Mouse (Mus musculus) thymus, postnatal 36 days (tissue): ENCODE results near the gene Eif3f.

ENCODE experiments used
- DNase-seq, 2 experiments: peaks; one replicate each; pipeline ENCODE4 v3.0.0; 2022; ENCODE audit warnings: mixed read lengths in 2 of 2

Eif3f gene

DNA sequence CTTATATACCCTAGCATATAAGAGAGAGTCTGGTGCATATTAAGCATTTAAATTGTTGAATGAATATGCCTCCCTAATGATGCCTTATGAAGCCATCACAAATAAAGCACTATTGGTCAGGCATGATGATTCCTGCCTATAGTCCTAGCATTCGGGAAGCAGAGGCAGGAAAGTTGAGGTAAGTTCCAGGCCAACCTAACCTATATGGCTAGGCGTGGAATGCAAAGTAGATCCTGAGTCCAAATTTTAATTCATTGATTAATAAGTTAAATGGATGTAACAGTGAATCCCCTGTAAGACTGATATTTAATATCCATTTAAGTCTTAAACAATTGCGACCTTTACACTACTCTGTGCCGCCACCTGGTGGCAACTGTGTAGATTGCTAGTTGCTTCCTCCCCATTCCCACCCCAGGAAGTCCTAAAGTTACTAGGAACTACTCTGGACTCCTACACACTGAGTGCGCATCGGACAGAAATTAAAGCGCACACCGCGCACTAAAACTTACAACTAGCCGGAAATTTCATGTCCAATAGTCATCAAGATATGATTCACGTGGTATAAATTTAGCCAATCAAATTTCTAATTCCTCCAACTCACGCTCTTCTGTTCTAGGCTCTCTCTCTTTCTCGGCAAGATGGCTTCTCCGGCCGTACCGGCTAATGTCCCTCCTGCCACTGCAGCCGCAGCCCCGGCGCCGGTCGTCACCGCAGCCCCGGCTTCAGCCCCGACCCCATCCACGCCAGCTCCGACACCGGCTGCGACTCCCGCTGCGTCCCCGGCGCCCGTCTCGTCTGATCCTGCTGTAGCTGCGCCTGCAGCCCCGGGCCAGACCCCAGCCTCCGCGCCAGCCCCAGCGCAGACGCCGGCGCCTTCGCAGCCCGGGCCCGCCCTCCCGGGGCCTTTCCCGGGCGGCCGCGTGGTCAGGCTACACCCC, at the start of gene Eif3f:
TSS of gene Eif3f (plus strand) at position 624 of the 938 bp plus-strand sequence.
- peak; percentile 91 for DNase-seq

GRCm38 (mm10) chr7:108884906-108885305, 49.3 kb upstream of the Eif3f start, which contains the start of gene Olfr518:
Gene Olfr518 (minus strand): TSS chr7:108885006.
- no peak for DNase-seq

GRCm38 (mm10) chr7:108894320-108894719, 39.9 kb upstream of the Eif3f start, which contains the start of gene Olfr519:
Gene Olfr519 (minus strand): TSS chr7:108894420.
- DNase-seq: no peak

GRCm38 (mm10) chr7:108903969-108904368, 30.2 kb upstream of the Eif3f start:
- no peak for DNase-seq

DNA sequence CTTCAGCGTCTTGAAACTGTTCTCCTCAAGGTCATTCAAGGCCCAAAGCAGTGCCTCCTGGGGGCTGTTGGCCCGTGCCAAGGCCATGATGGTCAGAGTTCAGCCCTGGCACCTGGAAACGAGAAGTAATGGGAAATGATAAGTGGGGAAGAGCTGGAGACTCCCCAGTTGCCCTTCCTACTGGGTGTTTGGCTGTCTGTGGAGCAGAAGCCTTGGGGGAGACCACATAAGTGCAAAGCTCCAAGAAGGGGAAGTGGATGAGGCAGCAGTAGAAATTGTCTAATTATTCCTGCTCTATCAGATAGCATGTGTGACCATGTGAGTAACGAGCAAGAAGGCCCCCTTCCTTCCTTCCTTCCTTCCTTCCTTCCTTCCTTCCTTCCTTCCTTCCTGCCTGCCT, 7.2 kb upstream of the Eif3f start:
- DNase-seq: no peak

DNA sequence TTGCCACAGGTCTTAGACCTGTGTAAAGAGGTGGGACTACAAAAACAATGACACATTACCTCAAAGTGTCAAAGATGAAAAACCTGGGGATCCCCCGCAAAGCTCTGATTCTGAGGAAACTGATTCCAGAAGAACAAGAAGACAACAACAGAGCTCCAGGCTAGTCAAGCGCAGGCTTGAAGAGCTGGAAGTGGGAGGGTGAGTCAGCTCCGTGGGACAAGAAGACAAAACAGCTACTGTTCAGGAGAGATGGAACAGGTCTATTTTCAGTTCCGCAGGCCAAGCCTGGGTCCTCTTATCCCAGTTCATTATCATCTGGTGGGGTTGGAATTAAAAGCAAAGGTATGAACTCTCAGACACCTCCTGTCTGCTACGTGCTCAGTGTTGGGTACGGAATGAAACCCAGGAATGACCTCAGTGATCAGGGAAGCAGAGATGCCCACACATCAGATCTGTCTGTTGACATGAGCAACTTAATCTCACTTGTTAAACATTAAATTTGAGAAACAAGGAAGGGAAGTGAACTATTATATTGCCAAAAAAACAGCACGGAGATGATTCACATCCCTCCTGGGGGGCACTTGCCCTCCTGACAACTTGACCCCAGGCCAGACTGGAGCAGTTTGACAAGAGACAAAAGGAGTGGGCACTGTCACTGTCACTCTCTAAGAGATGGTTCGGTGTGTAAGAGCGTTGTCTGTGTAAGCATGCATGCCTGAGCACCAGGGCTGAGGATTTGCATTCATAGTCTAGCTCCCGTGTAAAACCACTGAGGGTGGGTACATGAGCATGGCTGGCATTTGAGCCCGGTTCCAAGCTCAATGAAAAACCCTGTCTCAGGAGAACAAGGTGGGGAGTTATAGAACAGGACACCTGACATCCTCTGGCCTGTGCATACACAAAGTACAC, 5.7 kb upstream of the Eif3f start:
- no peak for DNase-seq

DNA sequence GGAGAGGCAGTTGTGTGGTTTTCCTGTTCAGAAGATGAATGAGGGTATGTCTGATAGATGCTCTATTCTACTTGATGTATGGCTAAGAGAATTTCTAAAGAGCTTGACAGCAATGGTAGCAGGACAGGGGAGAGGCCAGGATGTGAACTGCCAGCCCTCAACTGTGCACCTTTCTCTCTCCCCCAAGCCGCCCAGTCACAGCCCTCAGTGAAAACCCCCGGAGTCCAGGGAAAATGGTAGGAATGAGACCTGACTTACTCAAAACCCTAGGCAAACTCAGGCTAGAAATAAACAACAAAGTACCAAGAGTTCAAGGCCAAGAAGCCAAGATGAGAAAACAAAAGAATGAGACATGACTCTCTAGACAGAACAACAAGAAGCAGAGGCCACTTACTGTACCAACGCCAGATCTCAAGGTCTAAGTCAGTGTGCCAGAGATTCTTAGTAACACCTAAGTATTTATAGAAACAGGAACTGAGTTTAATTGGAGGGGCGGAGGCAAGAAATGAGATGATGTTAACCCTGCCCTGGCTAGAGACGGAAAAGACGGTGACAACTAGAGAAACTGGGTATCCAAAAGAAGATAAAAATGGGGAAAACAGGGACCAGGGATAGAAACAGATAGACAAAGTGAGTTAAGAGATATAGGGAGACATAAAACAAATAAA, 4.4 kb upstream of the Eif3f start, which contains the start of gene Nlrp10:
TSS of gene Nlrp10 (minus strand) at position 453 of the 668 bp plus-strand sequence.
- no peak for DNase-seq

DNA sequence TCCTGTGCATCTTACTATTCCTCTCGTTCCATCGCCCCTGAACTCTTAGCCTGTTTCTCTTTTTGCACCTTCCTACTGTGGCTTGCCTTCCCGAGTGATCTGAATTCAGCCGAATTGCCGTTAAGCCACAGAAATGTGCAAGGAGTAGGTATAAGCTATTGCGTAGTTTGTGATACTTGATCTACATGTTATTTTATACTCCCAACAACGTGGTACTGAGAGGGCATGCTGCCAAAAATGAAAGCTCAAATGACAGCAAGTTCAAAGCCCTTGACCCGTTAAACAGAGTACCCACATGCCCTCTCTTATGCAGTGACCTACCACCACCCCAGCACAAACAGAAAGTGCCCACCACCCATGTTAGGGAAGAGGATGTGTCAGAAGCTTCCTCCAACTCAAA, 619 bp downstream of the Eif3f start:
- DNase-seq: no peak

DNA sequence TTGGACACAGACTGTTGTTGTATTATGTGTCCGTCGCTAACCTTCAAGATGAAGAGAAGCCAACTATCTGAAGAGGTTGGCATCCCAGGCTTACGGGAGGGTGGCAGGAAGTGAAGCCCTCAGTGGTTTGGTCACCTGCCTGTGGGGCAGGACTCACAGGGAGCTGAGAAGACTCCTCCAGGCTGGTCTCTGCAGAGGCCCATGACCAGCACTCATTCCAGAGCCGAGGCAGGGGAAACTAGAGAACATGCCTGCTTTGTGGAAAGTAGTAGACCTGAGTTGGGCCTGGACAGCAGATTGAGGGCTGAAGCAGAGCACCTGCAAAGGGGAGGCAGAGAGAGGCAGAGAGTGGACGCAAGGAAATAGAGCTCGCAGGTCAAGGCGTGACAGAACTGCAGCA, 1.2 kb downstream of the Eif3f start:
- no peak for DNase-seq

- DNase-seq: no peak
Observed at GRCm38 (mm10) chr7:108936591-108936990, 2.4 kb downstream of the Eif3f start.

- no peak for DNase-seq
Observed at GRCm38 (mm10) chr7:108941466-108941865, 7.2 kb downstream of the Eif3f start.

DNA sequence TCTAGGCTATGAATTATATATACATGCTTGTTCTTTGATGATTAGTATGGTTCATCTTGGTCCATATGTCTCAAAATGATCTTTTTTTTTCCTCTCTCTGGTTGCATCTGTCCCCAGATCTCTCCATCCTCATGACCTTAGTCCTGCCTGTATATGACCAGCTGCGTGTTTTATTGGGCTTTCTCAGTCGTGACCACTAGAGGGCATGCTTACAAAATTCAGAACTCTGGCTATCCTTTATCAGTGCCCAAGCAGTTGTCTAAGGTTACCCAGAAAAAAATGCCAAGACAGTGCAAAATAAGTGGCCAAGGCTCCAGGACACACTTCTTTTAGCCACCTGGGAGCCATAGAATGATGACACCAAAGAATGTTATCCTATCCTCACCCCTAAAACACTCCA, 9.8 kb downstream of the Eif3f start:
- DNase-seq: peak; percentile 13 to 32

- DNase-seq: no peak
Observed at GRCm38 (mm10) chr7:108948611-108949010, 14.4 kb downstream of the Eif3f start.

DNA sequence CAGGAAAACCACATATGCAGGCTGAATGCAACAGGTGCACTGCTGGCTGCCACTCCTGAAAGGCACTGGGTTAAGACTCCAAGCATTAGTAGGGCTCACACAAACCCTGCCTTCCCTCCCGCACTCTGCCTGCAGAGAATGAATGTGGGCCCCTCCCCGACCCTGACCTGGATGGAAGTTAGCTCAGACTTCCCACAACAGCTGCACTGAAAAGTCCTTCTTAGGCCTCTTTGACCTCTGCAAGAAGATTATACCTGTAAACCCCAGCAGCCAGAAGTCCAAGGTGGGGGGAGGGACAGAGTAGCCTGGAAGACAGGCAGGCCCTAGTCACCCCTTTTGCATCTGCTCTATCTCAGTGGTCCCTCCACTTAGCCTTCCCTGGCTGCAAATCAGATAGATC, 15.1 kb downstream of the Eif3f start:
- no peak for DNase-seq

DNA sequence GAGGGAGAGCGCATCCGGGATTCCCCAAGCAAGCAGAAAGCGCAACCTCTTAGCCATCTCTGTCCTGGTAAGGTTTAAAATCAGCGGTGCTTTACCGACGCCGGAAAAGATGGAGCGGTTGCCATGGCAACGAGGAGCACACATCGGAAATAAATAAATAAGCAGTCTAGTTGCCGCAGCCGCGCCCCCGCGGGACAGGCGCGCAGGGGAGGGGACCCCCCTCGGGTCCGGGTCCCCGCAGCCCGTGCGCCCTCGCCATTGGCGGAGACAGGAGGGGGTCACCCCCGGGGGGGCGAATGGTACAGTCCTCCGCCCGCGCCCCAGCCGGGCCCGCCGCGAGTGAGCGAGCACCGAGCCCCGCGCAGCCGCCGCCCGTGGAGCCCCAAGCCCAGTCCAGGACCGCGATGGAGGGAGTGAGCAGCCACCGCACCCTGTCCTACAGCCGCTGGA, 16.1 kb downstream of the Eif3f start, which contains the start of gene Tub:
TSS of gene Tub (plus strand) at position 27 of the 450 bp plus-strand sequence.
- peak; percentile 9 to 31 for DNase-seq

GRCm38 (mm10) chr7:108950762-108951331, 16.6 kb downstream of the Eif3f start:
- no peak for DNase-seq

DNA sequence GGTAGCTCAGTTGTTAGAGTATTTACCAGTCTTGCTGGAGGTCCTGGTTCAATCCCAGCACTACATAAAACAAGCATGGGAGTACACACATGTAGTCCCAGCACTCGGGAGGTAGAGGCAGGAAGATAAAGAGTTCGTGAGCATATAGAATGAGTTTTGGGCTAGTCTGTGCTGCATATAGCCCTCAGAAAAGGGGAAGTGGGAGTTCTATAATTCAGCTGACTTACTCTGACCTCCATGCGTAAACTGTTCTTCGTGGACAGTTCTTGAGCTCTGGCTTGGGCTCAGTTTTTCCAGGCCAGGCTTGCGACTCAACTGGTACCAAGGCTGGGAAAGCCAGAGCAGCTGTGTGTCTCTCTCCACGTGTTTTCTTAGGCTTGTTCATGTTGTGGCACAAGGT, 18.6 kb downstream of the Eif3f start:
- no peak for DNase-seq

DNA sequence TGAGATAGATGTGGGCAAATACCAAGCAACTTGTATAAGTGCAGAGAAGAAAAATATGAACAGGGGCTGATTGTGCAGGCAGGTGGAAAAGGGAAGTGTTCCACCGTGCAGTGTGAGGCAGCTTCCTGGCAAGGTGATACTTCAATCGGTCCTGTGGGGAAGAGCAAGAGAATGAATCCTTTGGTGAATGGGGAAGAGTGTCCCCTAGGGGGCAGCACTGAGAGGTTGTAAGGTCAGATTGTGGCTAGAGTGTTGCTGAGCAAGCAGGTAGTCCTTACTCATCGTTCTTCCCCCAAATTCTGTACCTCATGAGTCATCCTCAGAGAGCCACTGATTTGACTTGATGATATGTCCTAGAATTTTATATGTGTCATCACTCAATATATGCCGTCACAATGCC, 20.0 kb downstream of the Eif3f start:
- peak; percentile 16 to 26 for DNase-seq

GRCm38 (mm10) chr7:108957734-108958133, 23.5 kb downstream of the Eif3f start:
- DNase-seq: no peak

DNA sequence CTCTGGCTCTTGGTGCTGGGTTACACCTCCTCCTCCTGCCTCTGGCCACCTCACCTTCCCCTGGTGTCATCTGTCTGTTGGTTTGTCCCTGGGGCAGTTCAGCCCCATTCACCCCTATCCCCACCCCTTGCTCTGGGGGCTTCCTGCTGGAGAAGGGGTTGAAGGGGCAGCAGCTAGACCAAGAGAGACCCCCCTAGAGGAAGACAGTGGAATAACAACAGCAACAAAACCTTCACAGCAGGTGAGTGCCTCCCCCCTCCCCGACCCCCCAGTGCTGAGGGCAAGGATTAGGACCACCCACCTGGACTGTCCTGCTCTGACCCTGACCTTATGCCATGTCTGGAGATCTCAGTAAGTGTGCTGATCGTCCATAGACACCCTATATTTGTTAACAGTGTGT, 31.8 kb downstream of the Eif3f start:
- no peak for DNase-seq

DNA sequence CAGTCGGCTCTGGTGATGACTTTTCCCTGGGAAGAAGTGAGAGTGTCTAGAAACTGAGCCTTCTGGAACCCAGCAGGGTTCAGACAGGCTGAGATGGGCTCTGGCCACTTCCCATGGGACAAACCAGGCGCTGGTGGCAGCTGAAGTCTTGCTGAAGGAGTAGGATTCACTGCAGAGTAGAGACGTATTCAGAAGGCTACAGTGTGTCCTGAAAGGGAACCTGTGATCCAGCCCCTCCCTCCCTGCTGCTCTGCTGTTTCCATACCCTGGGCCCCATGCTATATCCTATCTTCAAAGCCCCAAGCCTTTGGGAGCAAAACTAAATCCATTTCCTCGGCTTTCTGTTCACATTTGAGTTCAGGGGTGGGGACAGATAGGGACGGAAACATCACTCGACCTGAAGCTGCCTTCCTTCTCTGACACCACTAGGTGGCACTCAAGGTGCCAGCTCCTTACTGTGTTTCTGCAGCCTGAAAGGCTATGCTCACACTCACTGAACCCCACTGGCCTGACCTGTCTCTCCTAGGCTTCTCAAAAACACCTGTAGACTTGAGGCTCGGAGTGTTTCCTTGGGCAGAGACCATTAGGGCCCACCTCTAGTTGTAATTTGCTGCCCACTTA, 32.6 kb downstream of the Eif3f start:
- peak; percentile 14 to 16 for DNase-seq

DNA sequence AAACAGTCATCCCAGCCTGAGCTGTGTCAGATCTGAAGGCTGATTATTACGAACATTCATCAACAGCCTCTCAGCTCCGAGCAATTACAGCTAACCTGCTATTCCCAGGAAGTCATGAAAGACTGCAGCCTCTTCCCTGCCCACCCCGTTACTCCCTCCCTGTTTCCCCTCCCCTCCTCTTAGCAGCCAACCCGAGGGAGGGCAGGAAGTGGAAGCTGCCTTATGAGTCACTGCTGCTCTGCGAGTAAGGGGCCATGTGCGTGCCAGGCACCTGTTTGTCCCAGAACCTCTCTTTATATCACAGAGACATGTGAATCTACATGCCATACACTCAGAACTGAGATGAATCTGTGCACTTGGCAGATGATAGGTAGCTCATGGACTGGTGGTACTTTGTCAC, 34.0 kb downstream of the Eif3f start:
- no peak for DNase-seq
